Mouse (Mus musculus) liver, embryonic 11.5 days (tissue): ENCODE results near the gene Zbtb32. TPM values are rescaled to one million over a fixed set of nuclear protein-coding genes. Genes with fewer than 3 reads are reported as not detected.

Experiments
- ATAC-seq: fragments of 200-750 bp; cut with Nextera tagmentation; replicated peaks from 2 replicates; pipeline ENCODE4 v1.8.0; 2017; ENCODE audit warnings: moderate number of reproducible peaks, mild to moderate bottlenecking, moderate TSS enrichment, moderate library complexity; ENCODE audit not compliant: low FRiP score
- DNase-seq: peaks from one replicate; pipeline ENCODE4 v3.0.0-alpha.2; 2017; ENCODE audit warnings: low spot score
- H3K27ac ChIP-seq: fragments of 300-500 bp; sonication (generic); 2 replicates; pipeline ENCODE4 v1.5.1; 2014; ENCODE audit warnings: mild to moderate bottlenecking, low read depth, low read length, control low read depth
- H3K27me3 ChIP-seq: fragments of 300-500 bp; sonication (generic); replicated peaks from 2 replicates; pipeline ENCODE4 v1.6.1; 2014; ENCODE audit warnings: low read length, mixed read lengths; ENCODE audit not compliant: control insufficient read depth, insufficient read depth
- H3K36me3 ChIP-seq: fragments of 300-500 bp; sonication (generic); 2 replicates; pipeline ENCODE4 v1.6.1; 2014; ENCODE audit warnings: mild to moderate bottlenecking, low read length, moderate library complexity, mixed read lengths; ENCODE audit not compliant: control insufficient read depth, insufficient read depth
- H3K4me1 ChIP-seq: fragments of 300-500 bp; sonication (generic); replicated peaks from 2 replicates; pipeline ENCODE4 v1.6.1; 2014; ENCODE audit warnings: low read length, mixed read lengths; ENCODE audit not compliant: control insufficient read depth, insufficient read depth
- H3K4me2 ChIP-seq: fragments of 300-500 bp; sonication (generic); 2 replicates; pipeline ENCODE4 v1.6.1; 2014; ENCODE audit warnings: mild to moderate bottlenecking, control low read depth, moderate library complexity
- H3K4me3 ChIP-seq: fragments of 300-500 bp; sonication (generic); 2 replicates; pipeline ENCODE4 v1.5.1; 2014; ENCODE audit warnings: low read depth, low read length, control low read depth
- H3K9ac ChIP-seq: fragments of 300-500 bp; sonication (generic); 2 replicates; pipeline ENCODE4 v1.6.1; 2014; ENCODE audit warnings: low read depth, low read length, control low read depth
- H3K9me3 ChIP-seq: fragments of 300-500 bp; sonication (generic); 2 replicates; pipeline ENCODE4 v1.6.1; 2016; ENCODE audit warnings: low read length, inconsistent platforms, mixed read lengths; ENCODE audit not compliant: control insufficient read depth
- WGBS: fragments of 180-500 bp; shearing (Covaris S2); extraction: QIAGEN DNeasy Blood & Tissue Kit; methylation state at CpG from one replicate; pipeline ENCODE4 v1.1.7; 2014; 5-methylcytosine and 5-hydroxymethylcytosine counted together
- polyA plus RNA-seq: library from polyadenylated mRNA; unstranded; fragments of >200 nt; fragmentation: Nextera tagmentation; extraction: Ambion mirVana; gene quantifications from 2 replicates; pipeline ENCODE4 v1.2.1, GENCODE M21; 2014

The Zbtb32 gene
- polyA plus RNA-seq, 1 experiment from 2014 or later = 0.25 TPM

GRCm38 (mm10) chr7:30558656-30559442 is 39.9 kb downstream of the Zbtb32 start:
- no peak for DNase-seq
- Histone ChIP-seq H3K4me1 (peaks cover 11% of the 10 kb centered on the region), H3K36me3 (peaks cover 21% of the 10 kb centered on the region)

GRCm38 (mm10) chr7:30557901-30558514 is 40.7 kb downstream of the Zbtb32 start:
- H3K36me3 ChIP-seq = peaks cover 21% of the 10 kb centered on the region
- DNase-seq = no peak
- no peaks in the 10 kb centered on the region for H3K9me3 ChIP-seq
- H3K4me2 ChIP-seq = peak overlapping the region; percentile 75
- ATAC-seq = no peak
- H3K4me1 ChIP-seq = peaks cover 17% of the 10 kb centered on the region
- no peak overlapping the region; the same call in 1 of the 2 replicates for H3K9ac ChIP-seq
- no peak overlapping the region for H3K27ac ChIP-seq
- WGBS = 87% methylated on average over 13 of the region's 13 CpGs
- peak overlapping the region; percentile 75 for H3K4me3 ChIP-seq
- no peaks in the 10 kb centered on the region for H3K27me3 ChIP-seq

More at GRCm38 (mm10) chr7:30558656-30559442, 39.9 kb downstream of the Zbtb32 start:
- no peaks in the 10 kb centered on the region for H3K9me3 ChIP-seq
- peak; percentile 7; the same call in 1 of the 2 replicates for ATAC-seq
- peak overlapping the region; percentile 62; the same call in 1 of the 2 replicates for H3K27ac ChIP-seq
- 11% methylated on average over 12 of the region's 12 CpGs for WGBS
- peak overlapping the region; percentile 75 for H3K4me3 ChIP-seq
- peak overlapping the region; percentile 72 for H3K9ac ChIP-seq
- peak overlapping the region; percentile 75 for H3K4me2 ChIP-seq
- H3K27me3 ChIP-seq = no peaks in the 10 kb centered on the region

GRCm38 (mm10) chr7:30556894-30557536 is 41.7 kb downstream of the Zbtb32 start:
- Histone ChIP-seq H3K9me3 (no peaks in the 10 kb centered on the region), H3K4me3 (0 out of 2 replicates have a peak overlapping the region, but pooled peaks have one; percentile 2), H3K4me2 (no peak overlapping the region), H3K27me3 (no peaks in the 10 kb centered on the region), H3K9ac (no peak overlapping the region), H3K36me3 (peaks cover 21% of the 10 kb centered on the region), H3K4me1 (peaks cover 21% of the 10 kb centered on the region), H3K27ac (no peak overlapping the region)
- ATAC-seq (no peak), DNase-seq (no peak)
- 92% methylated on average over 18 of the region's 18 CpGs for WGBS

DNA sequence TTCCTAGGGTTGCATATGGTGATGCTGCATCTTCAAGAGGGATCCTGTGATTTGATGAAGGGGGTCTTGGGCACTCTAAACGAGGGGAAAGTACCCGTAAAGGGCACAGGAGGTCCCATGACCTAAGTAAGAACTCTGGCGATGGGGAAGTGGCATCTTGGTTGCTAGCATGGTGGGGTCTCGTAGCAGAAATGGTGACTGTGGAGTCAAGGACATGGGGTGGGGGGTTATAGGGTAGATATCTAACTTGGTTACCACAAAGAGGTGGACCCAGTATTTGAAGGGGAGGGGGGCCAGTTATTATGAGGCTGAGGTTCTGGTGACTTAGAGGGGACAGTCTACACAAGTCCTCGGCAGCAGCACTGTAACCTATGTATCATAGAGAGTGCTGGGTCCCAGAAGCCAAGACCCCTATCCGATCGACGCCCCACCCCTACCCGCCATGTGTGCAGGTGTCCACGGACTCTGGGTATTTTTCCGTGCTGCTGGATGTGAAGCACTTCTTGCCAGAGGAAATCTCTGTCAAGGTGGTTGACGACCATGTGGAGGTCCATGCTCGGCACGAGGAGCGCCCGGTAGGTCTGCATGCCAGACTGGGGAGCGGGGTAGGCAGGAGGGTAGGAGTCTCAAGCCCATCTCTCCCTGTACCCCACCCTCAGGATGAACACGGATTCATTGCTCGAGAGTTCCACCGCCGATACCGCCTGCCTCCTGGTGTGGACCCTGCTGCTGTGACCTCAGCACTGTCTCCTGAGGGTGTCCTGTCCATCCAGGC is 44.7 kb downstream of the Zbtb32 start:
- Histone ChIP-seq H3K4me3 (peak overlapping the region; percentile 67), H3K36me3 (peaks cover 21% of the 10 kb centered on the region), H3K9me3 (no peaks in the 10 kb centered on the region), H3K27me3 (no peaks in the 10 kb centered on the region), H3K27ac (no peak overlapping the region), H3K9ac (peak overlapping the region; percentile 82), H3K4me2 (peak overlapping the region; percentile 98), H3K4me1 (peaks cover 21% of the 10 kb centered on the region)
- DNase-seq (no peak), ATAC-seq (no peak)
- WGBS = 84% methylated on average over 22 of the region's 22 CpGs

DNA sequence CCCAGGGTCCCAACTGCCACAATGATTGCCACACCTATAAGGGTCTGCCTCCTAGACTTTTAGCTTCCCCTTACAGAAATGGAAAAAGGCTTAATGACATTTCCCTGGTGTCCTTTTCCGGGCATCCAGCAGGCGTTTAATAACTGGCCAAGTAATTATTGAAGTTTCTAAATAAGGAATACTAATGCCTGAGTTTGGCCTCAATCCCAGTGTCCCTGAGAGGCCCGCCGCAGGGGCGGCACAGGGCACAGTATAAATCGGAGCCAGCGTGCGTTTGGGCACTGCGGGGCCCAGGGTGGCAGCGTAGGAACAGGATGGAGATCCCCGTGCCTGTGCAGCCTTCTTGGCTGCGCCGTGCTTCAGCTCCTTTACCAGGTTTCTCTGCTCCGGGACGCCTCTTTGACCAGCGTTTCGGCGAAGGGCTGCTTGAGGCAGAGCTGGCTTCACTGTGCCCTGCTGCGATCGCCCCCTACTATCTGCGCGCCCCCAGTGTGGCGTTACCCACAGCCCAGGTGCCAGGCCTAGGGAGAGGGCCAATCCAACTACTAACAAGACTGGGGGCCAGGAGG is 45.6 kb downstream of the Zbtb32 start:
- Histone ChIP-seq H3K27ac (peak overlapping the region; percentile 84), H3K9me3 (no peaks in the 10 kb centered on the region), H3K9ac (peak overlapping the region; percentile 82), H3K4me3 (peak overlapping the region; percentile 67), H3K4me1 (peaks cover 13% of the 10 kb centered on the region), H3K4me2 (peak overlapping the region; percentile 98), H3K36me3 (peaks cover 25% of the 10 kb centered on the region), H3K27me3 (no peaks in the 10 kb centered on the region)
- ATAC-seq (no peak), DNase-seq (peak; percentile 57)
- 7% methylated on average over 23 of the region's 23 CpGs for WGBS

DNA sequence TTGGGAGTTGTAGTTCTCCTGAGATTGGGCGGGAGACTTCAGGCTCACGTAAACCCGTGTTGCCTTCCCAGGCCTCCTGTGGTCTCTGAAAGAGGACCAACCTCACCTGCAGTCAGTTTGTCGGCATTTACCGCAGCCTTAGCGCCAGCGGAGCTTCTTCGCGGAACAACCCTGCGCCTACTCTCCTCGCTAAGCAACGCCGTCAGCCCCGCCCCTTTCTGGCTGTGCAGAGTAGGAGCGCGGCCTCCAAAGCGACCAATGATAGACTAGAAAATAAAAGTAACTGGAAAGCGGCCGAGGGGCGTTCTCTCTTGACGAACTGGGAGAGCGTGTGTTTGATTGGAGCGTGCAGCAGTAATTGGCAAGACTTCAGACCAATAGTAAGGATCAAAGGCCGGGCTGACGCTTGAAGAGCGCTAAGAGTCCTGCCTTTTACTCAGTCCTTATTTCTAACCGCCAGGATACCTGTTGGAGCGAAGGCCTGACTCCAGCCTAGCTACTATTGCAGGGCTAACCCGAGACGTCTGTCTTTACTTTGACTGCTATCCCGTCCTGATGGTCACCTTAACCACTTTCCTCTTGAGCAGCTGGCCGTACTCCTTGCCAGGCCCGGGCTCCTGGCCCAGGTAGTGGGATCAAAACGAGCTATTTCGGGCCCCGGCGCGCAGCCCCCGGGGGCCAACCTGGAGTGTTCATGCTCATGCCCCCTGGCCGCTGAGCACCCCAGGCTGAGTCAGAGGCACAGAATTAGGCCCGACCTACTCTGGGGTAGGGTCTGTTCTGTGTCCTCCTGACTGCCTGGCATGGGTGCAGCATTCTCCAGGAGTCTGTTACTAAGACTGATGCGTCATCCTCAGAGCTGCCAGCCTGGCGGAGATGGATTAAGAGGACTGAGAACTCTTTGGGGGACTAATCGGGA is 46.3 kb downstream of the Zbtb32 start, which contains the start of the genes Hspb6 and Proser3:
Gene Hspb6, plus strand, starts transcription at position 77 of the 919 bp plus-strand sequence.
Gene Proser3, minus strand, starts transcription at position 198 of the 919 bp plus-strand sequence.
- Histone ChIP-seq H3K9ac (peak within 1 kb of the TSS; percentile 82), H3K4me3 (peak within 1 kb of the TSS; percentile 67), H3K9me3 (no peaks in the 10 kb centered on the region), H3K4me2 (peak within 1 kb of the TSS; percentile 98), H3K27ac (peak within 1 kb of the TSS; percentile 88), H3K27me3 (no peaks in the 10 kb centered on the region), H3K4me1 (peaks cover 12% of the 10 kb centered on the region), H3K36me3 (peaks cover 29% of the 10 kb centered on the region)
- peak; percentile 91 for ATAC-seq
- DNase-seq = peak; percentile 95
- WGBS = under 1% methylated on average over 44 of the region's 44 CpGs

- Histone ChIP-seq H3K27ac (peak overlapping the region; percentile 88), H3K4me1 (peaks cover 12% of the 10 kb centered on the region), H3K4me3 (peak overlapping the region; percentile 67), H3K9ac (peak overlapping the region; percentile 71), H3K4me2 (peak overlapping the region; percentile 98), H3K36me3 (peaks cover 23% of the 10 kb centered on the region), H3K9me3 (no peaks in the 10 kb centered on the region), H3K27me3 (no peaks in the 10 kb centered on the region)
- ATAC-seq (peak; percentile 56), DNase-seq (no peak)
- WGBS = 3% methylated on average over 10 of the region's 10 CpGs
Measured at GRCm38 (mm10) chr7:30551445-30552101, 47.1 kb downstream of the Zbtb32 start.
